Mouse (Mus musculus): Measurements from ENCODE around the gene Gm49387. TPM values are rescaled to one million over a fixed set of nuclear protein-coding genes. Genes with fewer than 3 reads are reported as not detected.

The Gm49387 gene
- polyA plus RNA-seq, 1 experiment from 2014 or later = 0.52 TPM

DNA sequence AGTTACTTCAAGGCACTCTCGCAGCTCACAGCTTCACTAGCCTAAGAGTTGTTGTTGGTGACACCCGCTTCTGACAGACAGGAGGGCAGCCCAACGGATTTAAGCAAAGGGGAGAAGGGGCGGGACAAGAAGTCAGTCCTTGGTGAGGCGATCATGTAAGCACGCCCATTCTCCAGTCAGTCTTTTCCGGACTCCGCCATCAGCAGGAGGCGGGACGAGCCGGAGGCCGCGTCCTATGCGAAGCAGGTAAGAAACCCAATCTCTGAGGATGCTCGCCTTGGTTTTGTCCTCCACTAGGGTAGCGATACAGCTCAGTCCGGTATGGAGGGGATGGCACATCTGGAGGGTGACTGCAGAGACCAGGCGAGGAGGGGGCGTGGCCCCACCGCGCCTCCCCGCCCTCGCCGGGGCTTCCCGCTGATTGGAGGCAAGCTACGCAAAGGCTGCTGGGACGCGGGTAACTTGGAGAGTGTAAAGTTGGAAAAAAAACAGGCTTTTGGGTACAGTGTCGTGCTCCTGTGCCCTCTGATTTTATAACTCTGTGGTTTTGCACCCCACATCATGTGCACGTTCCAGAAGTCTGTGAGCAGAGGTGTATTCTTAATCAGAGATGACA is 320 bp upstream of the Gm49387 start, which contains the start of the genes Btd and Hacl1:
Gene Btd (plus strand): TSS at position 139 of the 616 bp plus-strand sequence.
Gene Hacl1 (minus strand): TSS at position 397 of the 616 bp plus-strand sequence.
- Histone ChIP-seq H3K9ac (ENCODE audit: low read length) (peak within 1 kb of the TSS; percentile 83), H3K4me3 (ENCODE audit: low read depth, low read length) (peak within 1 kb of the TSS; percentile 54), H3K4me2 (replicated peaks; ENCODE audit: low read depth) (peak within 1 kb of the TSS; percentile 91), H3K27me3 (ENCODE audit: control insufficient read depth, insufficient read depth, low read length) (no peaks in the 10 kb centered on the region), H3K9me3 (ENCODE audit: control insufficient read depth, low read length) (no peaks in the 10 kb centered on the region), H3K4me1 (replicated peaks; ENCODE audit: control insufficient read depth, insufficient read depth) (no peaks in the 10 kb centered on the region; the same call in 1 of the 2 replicates), H3K36me3 (ENCODE audit: control insufficient read depth, insufficient read depth, low read length) (no peaks in the 10 kb centered on the region), H3K27ac (replicated peaks) (peak within 1 kb of the TSS; percentile 79)
- ATAC-seq (ENCODE audit: low FRiP score, low TSS enrichment) = peak; percentile 97
- under 1% methylated on average over 29 of the region's 30 CpGs for WGBS
- TF ChIP-seq CTCF (IDR thresholded peaks at IDR 0.05; ENCODE audit: low read depth) (peak; percentile 39; the same call in 1 of the 2 replicates), EP300 (optimal IDR thresholded peaks at IDR 0.05) (no peak)
- DNase-seq (ENCODE audit: low spot score) = peak; percentile 91

DNA sequence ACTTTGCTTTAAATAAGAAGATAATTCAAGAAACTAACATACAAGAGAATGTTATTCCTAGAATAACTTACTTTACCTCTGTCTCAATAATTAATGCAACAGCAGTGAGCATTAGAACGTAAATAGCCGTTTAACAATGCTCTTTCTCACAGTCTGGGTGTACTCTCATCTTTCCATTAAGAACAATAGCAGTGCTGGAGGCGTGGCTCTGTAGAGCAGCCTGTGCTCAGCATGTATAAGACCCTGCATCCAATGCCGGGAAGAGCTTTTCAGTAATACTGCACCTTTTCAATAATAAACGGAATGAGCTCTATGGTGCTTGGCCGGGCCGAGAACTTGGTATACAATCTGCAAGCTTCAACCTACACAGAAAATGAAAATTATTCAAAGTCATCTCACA is 10.0 kb downstream of the Gm49387 start:
- H3K4me3 ChIP-seq (ENCODE audit: low read depth, low read length) = no peak overlapping the region
- no peak for ATAC-seq (ENCODE audit: low FRiP score, low TSS enrichment)
- no peak for TF ChIP-seq CTCF (IDR thresholded peaks at IDR 0.05; ENCODE audit: low read depth)
- TF ChIP-seq EP300 (optimal IDR thresholded peaks at IDR 0.05) = no peak
- H3K36me3 ChIP-seq (ENCODE audit: control insufficient read depth, insufficient read depth, low read length) = no peaks in the 10 kb centered on the region
- H3K4me2 ChIP-seq (replicated peaks; ENCODE audit: low read depth) = no peak overlapping the region
- H3K4me1 ChIP-seq (replicated peaks; ENCODE audit: control insufficient read depth, insufficient read depth) = no peaks in the 10 kb centered on the region
- no peak for DNase-seq (ENCODE audit: low spot score)
- H3K27me3 ChIP-seq (ENCODE audit: control insufficient read depth, insufficient read depth, low read length) = no peaks in the 10 kb centered on the region
- no peaks in the 10 kb centered on the region for H3K9me3 ChIP-seq (ENCODE audit: control insufficient read depth, low read length)
- no peak overlapping the region for H3K27ac ChIP-seq (replicated peaks)
- no peak overlapping the region for H3K9ac ChIP-seq (ENCODE audit: low read length)
- WGBS = 72% methylated on average over 7 of the region's 7 CpGs

DNA sequence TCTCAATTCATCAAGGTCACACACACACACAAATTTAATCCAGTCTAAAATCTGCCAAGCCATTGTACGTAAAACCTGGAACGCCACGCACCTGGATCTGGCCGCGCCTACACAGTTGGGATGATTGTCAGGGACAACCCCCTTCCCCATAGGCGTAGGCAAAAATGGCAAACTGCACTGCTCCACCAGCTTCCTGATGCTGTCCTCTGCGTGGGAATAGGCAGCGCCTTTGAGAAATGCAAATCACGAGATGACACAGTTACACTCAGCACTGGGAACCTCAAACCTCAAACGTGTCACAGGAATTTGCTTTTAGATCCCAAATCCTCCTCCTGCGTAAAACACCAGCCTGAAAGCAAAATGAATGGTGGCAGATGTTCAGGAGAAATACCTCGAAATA is 17.9 kb downstream of the Gm49387 start:
- no peak overlapping the region for H3K9ac ChIP-seq (ENCODE audit: low read length)
- H3K9me3 ChIP-seq (ENCODE audit: control insufficient read depth, low read length) = no peaks in the 10 kb centered on the region
- no peaks in the 10 kb centered on the region for H3K36me3 ChIP-seq (ENCODE audit: control insufficient read depth, insufficient read depth, low read length)
- H3K27me3 ChIP-seq (ENCODE audit: control insufficient read depth, insufficient read depth, low read length) = no peaks in the 10 kb centered on the region
- ATAC-seq (ENCODE audit: low FRiP score, low TSS enrichment) = no peak
- TF ChIP-seq EP300 (optimal IDR thresholded peaks at IDR 0.05) = no peak
- H3K4me2 ChIP-seq (replicated peaks; ENCODE audit: low read depth) = no peak overlapping the region
- 73% methylated on average over 12 of the region's 12 CpGs for WGBS
- no peak overlapping the region for H3K27ac ChIP-seq (replicated peaks)
- no peak for DNase-seq (ENCODE audit: low spot score)
- H3K4me3 ChIP-seq (ENCODE audit: low read depth, low read length) = no peak overlapping the region
- H3K4me1 ChIP-seq (replicated peaks; ENCODE audit: control insufficient read depth, insufficient read depth) = no peaks in the 10 kb centered on the region

DNA sequence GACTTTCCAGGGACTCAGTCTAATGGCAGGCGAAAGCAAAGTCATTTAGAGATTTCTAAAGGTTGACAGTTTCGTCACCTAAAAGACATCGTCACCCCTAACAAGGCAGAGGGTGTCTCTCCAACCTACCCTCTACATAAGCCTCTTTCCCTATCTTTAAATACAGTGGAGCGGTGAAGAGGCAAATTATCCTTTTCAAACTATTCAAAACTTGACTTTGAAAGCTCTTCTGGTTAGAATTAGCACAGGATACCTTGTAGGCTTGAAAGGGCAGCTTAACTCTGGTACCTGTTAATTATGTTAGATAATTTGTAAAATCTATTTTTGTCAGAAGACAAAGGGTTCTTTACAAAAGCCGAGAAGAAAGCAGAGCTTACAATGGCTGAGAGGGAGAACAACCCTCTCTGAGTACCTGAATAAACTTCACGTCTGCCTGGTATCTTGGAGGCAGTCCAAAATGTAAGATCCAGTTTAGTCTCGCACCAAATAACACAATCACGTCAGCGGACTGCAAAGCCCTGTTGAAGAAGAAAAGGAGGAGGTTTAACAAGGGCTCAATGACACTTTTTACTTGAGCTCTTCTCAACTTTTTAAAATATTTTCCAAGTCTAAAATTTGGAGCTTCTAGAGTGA is 20.0 kb downstream of the Gm49387 start:
- no peaks in the 10 kb centered on the region for H3K36me3 ChIP-seq (ENCODE audit: control insufficient read depth, insufficient read depth, low read length)
- 54% methylated on average over 9 of the region's 9 CpGs for WGBS

DNA sequence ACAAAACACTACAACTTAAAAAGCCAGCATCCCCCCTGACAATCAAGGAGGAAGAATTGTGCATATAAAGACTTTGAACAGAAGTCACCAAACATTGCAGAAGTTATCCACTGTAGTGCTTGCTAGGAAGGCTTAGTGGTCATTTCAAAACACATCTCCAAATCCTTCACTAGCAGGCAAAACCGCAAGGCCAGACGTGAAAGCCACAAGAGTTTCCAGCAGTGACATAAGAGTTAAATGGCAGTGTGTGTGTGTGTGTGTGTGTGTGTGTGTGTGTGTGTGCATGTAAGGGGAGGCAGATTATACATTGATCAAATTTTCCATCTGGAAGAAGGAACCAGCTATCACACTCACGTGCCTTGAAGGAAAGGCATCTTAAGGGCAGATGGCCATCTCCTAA is 22.7 kb downstream of the Gm49387 start:
- DNase-seq (ENCODE audit: low spot score) = no peak
- Histone ChIP-seq H3K27ac (replicated peaks) (no peak overlapping the region), H3K4me2 (replicated peaks; ENCODE audit: low read depth) (no peak overlapping the region), H3K36me3 (ENCODE audit: control insufficient read depth, insufficient read depth, low read length) (no peaks in the 10 kb centered on the region), H3K4me3 (ENCODE audit: low read depth, low read length) (no peak overlapping the region), H3K9me3 (ENCODE audit: control insufficient read depth, low read length) (no peaks in the 10 kb centered on the region), H3K27me3 (ENCODE audit: control insufficient read depth, insufficient read depth, low read length) (no peaks in the 10 kb centered on the region), H3K9ac (ENCODE audit: low read length) (no peak overlapping the region), H3K4me1 (replicated peaks; ENCODE audit: control insufficient read depth, insufficient read depth) (no peaks in the 10 kb centered on the region)
- TF ChIP-seq EP300 (optimal IDR thresholded peaks at IDR 0.05) (no peak), CTCF (IDR thresholded peaks at IDR 0.05; ENCODE audit: low read depth) (no peak)
- ATAC-seq (ENCODE audit: low FRiP score, low TSS enrichment) = no peak
- 66% methylated on average over 3 of the region's 3 CpGs for WGBS

More for the DNA sequence above, 20.0 kb downstream of the Gm49387 start:
- no peaks in the 10 kb centered on the region for H3K9me3 ChIP-seq (ENCODE audit: control insufficient read depth, low read length)
- no peak for DNase-seq (ENCODE audit: low spot score)
- H3K4me2 ChIP-seq (replicated peaks; ENCODE audit: low read depth) = no peak overlapping the region
- no peaks in the 10 kb centered on the region for H3K27me3 ChIP-seq (ENCODE audit: control insufficient read depth, insufficient read depth, low read length)
- no peaks in the 10 kb centered on the region for H3K4me1 ChIP-seq (replicated peaks; ENCODE audit: control insufficient read depth, insufficient read depth)
- no peak for ATAC-seq (ENCODE audit: low FRiP score, low TSS enrichment)
- H3K4me3 ChIP-seq (ENCODE audit: low read depth, low read length) = no peak overlapping the region
- no peak overlapping the region for H3K27ac ChIP-seq (replicated peaks)
- TF ChIP-seq CTCF (IDR thresholded peaks at IDR 0.05; ENCODE audit: low read depth) = no peak
- no peak for TF ChIP-seq EP300 (optimal IDR thresholded peaks at IDR 0.05)
- H3K9ac ChIP-seq (ENCODE audit: low read length) = no peak overlapping the region

DNA sequence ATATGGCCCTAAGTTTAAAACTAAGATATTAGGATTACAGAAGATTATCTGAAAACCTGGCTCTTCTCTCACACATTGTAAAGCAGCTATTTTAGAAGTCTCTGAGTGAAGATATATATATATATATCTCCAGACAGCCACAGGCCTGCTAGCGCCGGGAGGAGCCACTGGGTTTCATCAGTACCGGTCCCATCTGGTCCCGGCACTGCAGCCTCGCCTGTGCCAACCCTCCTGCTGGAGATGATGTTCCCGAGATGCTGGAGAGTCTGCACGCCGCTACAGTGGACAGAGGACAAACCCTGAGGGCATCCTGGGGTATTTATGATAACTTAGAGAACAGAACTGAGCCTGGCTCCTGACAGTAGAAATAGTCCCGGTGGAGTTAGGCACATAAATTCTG is 23.5 kb downstream of the Gm49387 start:
- Histone ChIP-seq H3K9ac (ENCODE audit: low read length) (no peak overlapping the region), H3K4me1 (replicated peaks; ENCODE audit: control insufficient read depth, insufficient read depth) (no peaks in the 10 kb centered on the region), H3K4me2 (replicated peaks; ENCODE audit: low read depth) (no peak overlapping the region), H3K27me3 (ENCODE audit: control insufficient read depth, insufficient read depth, low read length) (no peaks in the 10 kb centered on the region), H3K4me3 (ENCODE audit: low read depth, low read length) (no peak overlapping the region), H3K36me3 (ENCODE audit: control insufficient read depth, insufficient read depth, low read length) (no peaks in the 10 kb centered on the region), H3K27ac (replicated peaks) (no peak overlapping the region), H3K9me3 (ENCODE audit: control insufficient read depth, low read length) (no peaks in the 10 kb centered on the region)
- ATAC-seq (ENCODE audit: low FRiP score, low TSS enrichment) (no peak), DNase-seq (ENCODE audit: low spot score) (no peak)
- 81% methylated on average over 9 of the region's 9 CpGs for WGBS
- TF ChIP-seq CTCF (IDR thresholded peaks at IDR 0.05; ENCODE audit: low read depth) = no peak
- TF ChIP-seq EP300 (optimal IDR thresholded peaks at IDR 0.05) = no peak

Data from stomach, postnatal 0 days (tissue).